In the genomic region with DNA sequence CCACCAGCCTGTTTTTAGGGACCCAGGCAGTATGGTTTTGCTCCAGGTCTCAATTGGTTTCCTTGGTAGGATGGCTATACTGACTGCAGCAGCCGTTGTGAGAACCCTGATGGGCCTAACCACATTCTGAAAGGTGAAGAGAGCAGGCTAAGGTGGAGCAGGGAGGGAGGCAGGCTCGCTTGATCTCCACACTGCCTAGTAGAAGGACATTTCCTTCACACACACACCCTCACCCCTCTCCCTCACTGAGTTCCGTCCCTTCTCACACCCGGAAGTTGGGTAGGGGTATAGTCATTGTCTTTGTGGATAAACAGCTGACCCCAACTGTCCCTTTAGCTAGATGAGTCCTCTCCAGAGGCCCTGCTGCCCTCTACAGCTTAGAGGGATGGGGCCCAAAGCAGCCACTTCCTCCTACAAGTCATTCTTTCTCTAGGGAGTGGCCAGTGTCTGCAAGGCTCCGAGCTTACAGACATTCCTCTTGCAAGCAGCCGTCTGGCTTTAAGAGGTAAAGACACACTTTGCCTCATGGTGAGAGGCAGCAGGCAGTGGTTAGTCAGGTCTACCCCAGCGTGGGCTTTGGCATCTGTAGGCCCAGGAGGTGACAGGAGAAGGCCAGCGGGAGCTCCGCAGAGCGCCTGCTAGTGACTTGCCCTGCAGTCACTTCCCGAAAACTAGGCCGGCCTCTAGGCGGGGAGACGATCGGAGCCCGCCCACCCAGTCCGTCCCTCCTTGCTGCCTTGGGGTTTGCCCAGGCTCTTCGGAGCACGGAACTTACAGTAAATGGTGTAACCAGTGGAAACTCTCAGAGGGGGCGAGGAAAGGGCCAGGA, we compare ENCODE assay signal across 8 mouse cellular contexts. TPM values are rescaled to one million over a fixed set of nuclear protein-coding genes. Genes with fewer than 3 reads are reported as not detected.
DNase-seq lines count a peak whose midpoint lies in the region; ATAC-seq lines count a peak whose summit lies in the region.

No protein-coding gene starts in this region.

- peak overlapping the region; percentile 75 for H3K27ac ChIP-seq in midbrain, embryonic 10.5 days (replicated peaks)

- no peaks in the 10 kb centered on the region for H3K9me3 ChIP-seq in midbrain, embryonic 10.5 days (replicated peaks)

- H3K36me3 ChIP-seq in midbrain, embryonic 10.5 days: no peaks in the 10 kb centered on the region

- peak overlapping the region; percentile 53 for H3K4me3 ChIP-seq in midbrain, embryonic 10.5 days

- H3K4me1 ChIP-seq in midbrain, embryonic 10.5 days: peaks cover 18% of the 10 kb centered on the region

- WGBS in midbrain, embryonic 10.5 days: 11% methylated on average over 20 of the region's 20 CpGs

- no peak for ATAC-seq in erythroid progenitor cell, adult 5-6 weeks (replicated peaks; ENCODE audit: low FRiP score, poor library complexity, severe bottlenecking)

- peaks cover 43% of the 10 kb centered on the region for H3K27me3 ChIP-seq in midbrain, embryonic 10.5 days (ENCODE audit: low read depth, poor library complexity, severe bottlenecking)

- DNase-seq in adipocyte (ENCODE audit: low spot score): peak; percentile 57
- peak; percentile 79 for DNase-seq in embryo, embryonic 9.5 days (ENCODE audit: extremely low spot score)
- peak; percentile 99 for DNase-seq in heart, adult 11 months
- peak; percentile 67 for DNase-seq in kidney, adult 11 months
- peak; percentile 60 for DNase-seq in left cerebral cortex, postnatal 4 days
- peak; percentile 72 for DNase-seq in midbrain, embryonic 10.5 days (ENCODE audit: low spot score)
- peak; percentile 70 for DNase-seq in skeletal muscle tissue, adult 2 months (ENCODE audit: low read depth, low spot score)

- intact Hi-C loops in left cerebral cortex, postnatal 4 days (cut with DNase I): no loop called here

RNA-seq across cellular contexts. Expression of a gene that starts 18.7 kb away (rescaled TPM):
- total RNA-seq in left cerebral cortex, postnatal 4 days (2021): under 1 TPM in 1 of 2 experiments, not detected in 1; 0.50 TPM
- 1.8 and 2.6 TPM in 2 replicates for polyA plus RNA-seq in midbrain, embryonic 10.5 days (2016; fragmentation: Nextera tagmentation; extraction: Ambion mirVana)
- total RNA-seq in erythroid progenitor cell, adult 5-6 weeks (2015; ENCODE audit: low replicate concordance): 10.8 TPM in 1 of 2 replicates, not detected in the other
- 0.61 and 6.3 TPM in 2 replicates for total RNA-seq in erythroid progenitor cell, adult 5-6 weeks (2017; ENCODE audit: low replicate concordance)

RNA-seq across cellular contexts. Expression of a gene that starts 41.1 kb away (rescaled TPM):
- 1 to 10 TPM; 3.8 to 4.9 TPM for total RNA-seq in left cerebral cortex, postnatal 4 days (2021)
- 0.85 and 1.6 TPM in 2 replicates for polyA plus RNA-seq in midbrain, embryonic 10.5 days (2016; fragmentation: Nextera tagmentation; extraction: Ambion mirVana)
- total RNA-seq in erythroid progenitor cell, adult 5-6 weeks (2015; ENCODE audit: low replicate concordance): not detected in 2 replicates
- not detected in 2 replicates for total RNA-seq in erythroid progenitor cell, adult 5-6 weeks (2017; ENCODE audit: low replicate concordance)

Comparison
In these comparisons a context has a peak if more than half of its experiments do, and no peak if none do; other contexts are left out.
1. RNA of a gene that starts 41.1 kb away (total RNA-seq): 3.8 to 4.9 TPM in left cerebral cortex, postnatal 4 days; not detected in erythroid progenitor cell, adult 5-6 weeks; every median in the first group is over 4 times any median in the second.
2. Peak in every context shown above with its lines, with median percentiles within 50 percentile points of each other: DNase-seq.